Mouse (Mus musculus) G1E (cell line): Measurements from ENCODE around the gene Dnajc10.

Experiments
- CTCF ChIP-seq: IDR thresholded peaks from 2 replicates; pipeline ENCODE4 v1.5.1; 2012; ENCODE audit warnings: low read depth, low read length, inconsistent platforms, mixed read lengths
- GATA1 ChIP-seq: IDR thresholded peaks from 2 replicates; pipeline ENCODE4 v1.6.1; 2012; ENCODE audit warnings: borderline replicate concordance, low read length, inconsistent platforms, mixed read lengths

- TF ChIP-seq CTCF (no peak), GATA1 (no peak)
Measured at GRCm38 (mm10) chr2:80396057-80396456, 80.8 kb downstream of the Dnajc10 start.
